Mouse (Mus musculus): Measurements from ENCODE around the gene Zfyve28.

DNA sequence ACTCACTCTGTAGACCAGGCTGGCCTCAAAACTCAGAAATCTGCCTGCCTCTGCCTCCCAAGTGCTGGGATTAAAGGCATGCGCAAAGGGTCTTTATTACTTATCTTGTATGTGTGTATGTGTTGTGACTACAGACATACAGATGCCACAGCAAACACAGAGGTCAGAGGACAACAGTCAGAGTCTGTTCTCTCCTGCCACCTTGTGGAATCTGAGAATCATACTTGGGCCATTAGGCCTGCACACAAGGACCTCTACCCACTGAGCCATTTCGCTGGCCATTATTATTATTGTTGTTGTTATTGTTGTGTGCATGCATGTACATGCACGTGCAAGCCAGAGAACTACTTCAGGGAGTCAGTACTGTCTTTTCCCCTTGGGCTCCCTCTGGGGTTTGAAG is 33.1 kb downstream of the Zfyve28 start:
- TF ChIP-seq TAL1 (IDR thresholded peaks at IDR 0.05; ENCODE audit: low read length) (no peak), ZC3H11A (IDR thresholded peaks at IDR 0.05; ENCODE audit: low read depth, low read length) (0 out of 2 replicates have a peak, but pooled peaks have one; percentile 4), CTCF (IDR thresholded peaks at IDR 0.05 in 2 of 3, conservative IDR thresholded peaks at IDR 0.05 in 1 of 3; ENCODE audit: control insufficient read depth in 1 of 3, insufficient read depth in 1 of 3, low read depth in 2 of 3, low read length in 3 of 3, poor library complexity in 1 of 3, severe bottlenecking in 1 of 3) (peak; percentile 26 to 62 (median 37); a peak in 5 of 6 replicates), NRF1 (IDR thresholded peaks at IDR 0.05; ENCODE audit: insufficient read depth, low read depth, low read length, poor library complexity, severe bottlenecking) (no peak), CHD1 (IDR thresholded peaks at IDR 0.05; ENCODE audit: low read depth, low read length) (no peak), SIN3A (IDR thresholded peaks at IDR 0.05; ENCODE audit: low read length) (no peak), TBP (IDR thresholded peaks at IDR 0.05; ENCODE audit: low read depth, low read length) (no peak), POLR2A (IDR thresholded peaks at IDR 0.05; ENCODE audit: control insufficient read depth in 1 of 2, insufficient read depth in 1 of 2, low read depth in 1 of 2, low read length in 2 of 2, poor library complexity in 1 of 2) (no peak), MXI1 (IDR thresholded peaks at IDR 0.05; ENCODE audit: low read depth, low read length) (no peak), NELFE (IDR thresholded peaks at IDR 0.05; ENCODE audit: low read depth, low read length) (no peak), TCF12 (IDR thresholded peaks at IDR 0.05; ENCODE audit: low read depth, low read length) (no peak), HCFC1 (IDR thresholded peaks at IDR 0.05; ENCODE audit: low read depth, low read length) (no peak)

All from MEL (cell line).